Mouse (Mus musculus) hindbrain, embryonic 14.5 days (tissue): ENCODE measurements at regions not wholly inside any gene's neighbourhood (a gene's known extent, or its start where the extent isn't known, plus 50 kb on each side); places are given as distances from the start of the nearest gene placed in this dataset.

Experiments used
- ATAC-seq: fragments of 200-750 bp; cut with Nextera tagmentation; 2 replicates; pipeline ENCODE4 v1.8.0; 2017; ENCODE audit warnings: moderate number of reproducible peaks, mild to moderate bottlenecking, moderate TSS enrichment, moderate library complexity; ENCODE audit not compliant: low FRiP score
- DNase-seq: peaks from one replicate; pipeline ENCODE4 v3.0.0-alpha.2; 2015; ENCODE audit warnings: low spot score
- H3K27ac ChIP-seq: fragments of 300-500 bp; sonication (generic); 2 replicates; pipeline ENCODE4 v1.5.1; 2014; ENCODE audit warnings: mild to moderate bottlenecking, moderate library complexity
- H3K27me3 ChIP-seq: fragments of 300-500 bp; sonication (generic); 2 replicates; pipeline ENCODE4 v1.6.1; 2014; ENCODE audit warnings: mild to moderate bottlenecking, low read length, mixed read lengths; ENCODE audit not compliant: control insufficient read depth, insufficient read depth
- H3K36me3 ChIP-seq: fragments of 300-500 bp; sonication (generic); replicated peaks from 2 replicates; pipeline ENCODE4 v1.6.1; 2014; ENCODE audit not compliant: control insufficient read depth, insufficient read depth
- H3K4me1 ChIP-seq: fragments of 300-500 bp; sonication (generic); replicated peaks from 2 replicates; pipeline ENCODE4 v1.6.1; 2014; ENCODE audit warnings: antibody characterized with exemption, low read length, mixed read lengths; ENCODE audit not compliant: control insufficient read depth, insufficient read depth
- H3K4me2 ChIP-seq: fragments of 300-500 bp; sonication (generic); replicated peaks from 2 replicates; pipeline ENCODE4 v1.6.1; 2014; ENCODE audit warnings: mild to moderate bottlenecking, moderate library complexity
- H3K4me3 ChIP-seq: fragments of 300-500 bp; sonication (generic); replicated peaks from 2 replicates; pipeline ENCODE4 v1.5.1; 2014; ENCODE audit warnings: mild to moderate bottlenecking, low read length
- H3K9ac ChIP-seq: fragments of 300-500 bp; sonication (generic); 2 replicates; pipeline ENCODE4 v1.6.1; 2014
- H3K9me3 ChIP-seq: fragments of 300-500 bp; sonication (generic); 2 replicates; pipeline ENCODE4 v1.6.1; 2016; ENCODE audit warnings: low read length; ENCODE audit not compliant: control insufficient read depth
- WGBS: fragments of 180-500 bp; shearing (Covaris S2); extraction: QIAGEN DNeasy Blood & Tissue Kit; methylation state at CpG from one replicate; pipeline ENCODE4 v1.1.7; 2014; 5-methylcytosine and 5-hydroxymethylcytosine counted together

GRCm38 (mm10) chr15:25468478-25468877 is 54.9 kb upstream of the Basp1 start:
- 81% methylated on average over 2 of the region's 2 CpGs for WGBS
- no peaks in the 10 kb centered on the region for H3K4me1 ChIP-seq

GRCm38 (mm10) chr15:25469185-25469845 is 55.8 kb upstream of the Basp1 start:
- DNase-seq (no peak), ATAC-seq (no peak)
- Histone ChIP-seq H3K4me3 (no peak overlapping the region), H3K9me3 (no peaks in the 10 kb centered on the region), H3K36me3 (no peaks in the 10 kb centered on the region), H3K9ac (no peak overlapping the region), H3K27me3 (no peaks in the 10 kb centered on the region), H3K27ac (no peak overlapping the region), H3K4me1 (no peaks in the 10 kb centered on the region), H3K4me2 (no peak overlapping the region)
- 82% methylated on average over 16 of the region's 16 CpGs for WGBS

More at GRCm38 (mm10) chr15:25468478-25468877, 54.9 kb upstream of the Basp1 start:
- Histone ChIP-seq H3K36me3 (no peaks in the 10 kb centered on the region), H3K4me2 (no peak overlapping the region), H3K4me3 (no peak overlapping the region), H3K27ac (no peak overlapping the region), H3K9ac (no peak overlapping the region), H3K9me3 (no peaks in the 10 kb centered on the region), H3K27me3 (no peaks in the 10 kb centered on the region)
- ATAC-seq (no peak), DNase-seq (no peak)

GRCm38 (mm10) chr15:25471331-25471730 is 57.8 kb upstream of the Basp1 start:
- Histone ChIP-seq H3K4me3 (no peak overlapping the region), H3K4me1 (no peaks in the 10 kb centered on the region), H3K36me3 (no peaks in the 10 kb centered on the region), H3K4me2 (no peak overlapping the region), H3K27ac (no peak overlapping the region), H3K9ac (no peak overlapping the region), H3K9me3 (no peaks in the 10 kb centered on the region), H3K27me3 (no peaks in the 10 kb centered on the region)
- ATAC-seq (no peak), DNase-seq (no peak)
- 78% methylated on average over 5 of the region's 5 CpGs for WGBS

- H3K36me3 ChIP-seq = no peaks in the 10 kb centered on the region
- H3K4me3 ChIP-seq = no peak overlapping the region
- WGBS = 83% methylated on average over 3 of the region's 3 CpGs
- H3K27ac ChIP-seq = no peak overlapping the region
- H3K27me3 ChIP-seq = no peaks in the 10 kb centered on the region
- DNase-seq (no peak), ATAC-seq (no peak)
- H3K9me3 ChIP-seq = no peaks in the 10 kb centered on the region
- no peak overlapping the region for H3K9ac ChIP-seq
- H3K4me2 ChIP-seq = no peak overlapping the region
- H3K4me1 ChIP-seq = no peaks in the 10 kb centered on the region
These were observed 59.7 kb upstream of the Basp1 start for GRCm38 (mm10) chr15:25473201-25473710.

- Histone ChIP-seq H3K27ac (no peak overlapping the region), H3K4me2 (no peak overlapping the region), H3K9me3 (no peaks in the 10 kb centered on the region), H3K27me3 (no peaks in the 10 kb centered on the region), H3K9ac (no peak overlapping the region), H3K36me3 (no peaks in the 10 kb centered on the region), H3K4me1 (no peaks in the 10 kb centered on the region), H3K4me3 (no peak overlapping the region)
- WGBS = 91% methylated on average over 3 of the region's 3 CpGs
- no peak for ATAC-seq
- no peak for DNase-seq
These were observed 60.5 kb upstream of the Basp1 start for GRCm38 (mm10) chr15:25474096-25474495.

- ATAC-seq (no peak), DNase-seq (no peak)
- Histone ChIP-seq H3K27ac (no peak overlapping the region), H3K9me3 (no peaks in the 10 kb centered on the region), H3K4me3 (no peak overlapping the region), H3K9ac (no peak overlapping the region), H3K36me3 (no peaks in the 10 kb centered on the region), H3K4me1 (no peaks in the 10 kb centered on the region), H3K4me2 (no peak overlapping the region), H3K27me3 (no peaks in the 10 kb centered on the region)
- 63% methylated on average over 3 of the region's 3 CpGs for WGBS
These were observed 69.0 kb upstream of the Basp1 start for GRCm38 (mm10) chr15:25482586-25482985.

GRCm38 (mm10) chr15:25485372-25485771 is 71.8 kb upstream of the Basp1 start:
- DNase-seq (no peak), ATAC-seq (no peak)
- no peak overlapping the region for H3K27ac ChIP-seq
- no peaks in the 10 kb centered on the region for H3K4me1 ChIP-seq
- H3K27me3 ChIP-seq = no peaks in the 10 kb centered on the region
- H3K4me2 ChIP-seq = no peak overlapping the region
- no peak overlapping the region for H3K9ac ChIP-seq
- no peaks in the 10 kb centered on the region for H3K9me3 ChIP-seq
- H3K4me3 ChIP-seq = no peak overlapping the region
- H3K36me3 ChIP-seq = no peaks in the 10 kb centered on the region
- 52% methylated on average over 9 of the region's 9 CpGs for WGBS

GRCm38 (mm10) chr15:25486158-25486557 is 72.6 kb upstream of the Basp1 start:
- Histone ChIP-seq H3K9me3 (no peaks in the 10 kb centered on the region), H3K27me3 (no peaks in the 10 kb centered on the region), H3K4me3 (no peak overlapping the region), H3K36me3 (no peaks in the 10 kb centered on the region), H3K9ac (no peak overlapping the region), H3K27ac (no peak overlapping the region), H3K4me2 (no peak overlapping the region), H3K4me1 (no peaks in the 10 kb centered on the region)
- DNase-seq (peak; percentile 59), ATAC-seq (no peak)
- 84% methylated on average over 7 of the region's 7 CpGs for WGBS

- H3K9ac ChIP-seq = no peak overlapping the region
- H3K4me2 ChIP-seq = no peak overlapping the region
- ATAC-seq = no peak
- H3K9me3 ChIP-seq = no peaks in the 10 kb centered on the region
- 86% methylated on average over 6 of the region's 6 CpGs for WGBS
- no peaks in the 10 kb centered on the region for H3K36me3 ChIP-seq
- no peak for DNase-seq
- no peak overlapping the region for H3K27ac ChIP-seq
- H3K27me3 ChIP-seq = no peaks in the 10 kb centered on the region
- no peaks in the 10 kb centered on the region for H3K4me1 ChIP-seq
- H3K4me3 ChIP-seq = no peak overlapping the region
These were observed 76.2 kb upstream of the Basp1 start for GRCm38 (mm10) chr15:25489804-25490203.
